Mouse (Mus musculus) limb, embryonic 14.5 days (tissue): ENCODE measurements around the gene Brwd1. TPM values are rescaled to one million over a fixed set of nuclear protein-coding genes. Genes with fewer than 3 reads are reported as not detected.

Experiments
- ATAC-seq: fragments of 200-750 bp; cut with Nextera tagmentation; 2 replicates; pipeline ENCODE4 v1.8.0; 2017; ENCODE audit warnings: low read depth, moderate number of reproducible peaks, moderate TSS enrichment; ENCODE audit not compliant: low FRiP score
- DNase-seq: peaks from one replicate; pipeline ENCODE4 v3.0.0-alpha.2; 2015; ENCODE audit warnings: low spot score
- H3K27ac ChIP-seq: fragments of 300-500 bp; sonication (generic); replicated peaks from 2 replicates; pipeline ENCODE4 v1.5.1; 2014; ENCODE audit warnings: low read depth, mild to moderate bottlenecking, low read length, moderate library complexity, mixed read lengths
- H3K27me3 ChIP-seq: fragments of 300-500 bp; sonication (generic); 2 replicates; pipeline ENCODE4 v1.6.1; 2014; ENCODE audit warnings: low read length, mixed read lengths; ENCODE audit not compliant: control insufficient read depth, insufficient read depth
- H3K36me3 ChIP-seq: fragments of 300-500 bp; sonication (generic); 2 replicates; pipeline ENCODE4 v1.6.1; 2014; ENCODE audit warnings: mild to moderate bottlenecking, low read length, moderate library complexity, mixed read lengths; ENCODE audit not compliant: control insufficient read depth, insufficient read depth
- H3K4me1 ChIP-seq: fragments of 300-500 bp; sonication (generic); 2 replicates; pipeline ENCODE4 v1.6.1; 2014; ENCODE audit warnings: antibody characterized with exemption, low read length, mixed read lengths; ENCODE audit not compliant: control insufficient read depth, insufficient read depth
- H3K4me2 ChIP-seq: fragments of 300-500 bp; sonication (generic); replicated peaks from 2 replicates; pipeline ENCODE4 v1.6.1; 2014; ENCODE audit warnings: low read depth, mild to moderate bottlenecking, low read length, moderate library complexity; ENCODE audit not compliant: severe bottlenecking
- H3K4me3 ChIP-seq: fragments of 300-500 bp; sonication (generic); replicated peaks from 2 replicates; pipeline ENCODE4 v1.5.1; 2014; ENCODE audit warnings: low read length
- H3K9ac ChIP-seq: fragments of 300-500 bp; sonication (generic); 2 replicates; pipeline ENCODE4 v1.6.1; 2014; ENCODE audit warnings: mild to moderate bottlenecking, low read depth, low read length, moderate library complexity; ENCODE audit not compliant: severe bottlenecking
- H3K9me3 ChIP-seq: fragments of 300-500 bp; sonication (generic); 2 replicates; pipeline ENCODE4 v1.6.1; 2016; ENCODE audit warnings: low read length; ENCODE audit not compliant: control insufficient read depth
- POLR2A ChIP-seq: fragments of 200-500 bp; IDR thresholded peaks from 2 replicates; pipeline ENCODE4 v1.8.0; 2012; ENCODE audit warnings: inconsistent platforms, mild to moderate bottlenecking, moderate library complexity, borderline replicate concordance; ENCODE audit not compliant: insufficient read depth, insufficient read length; ENCODE audit errors: extremely low read depth
- WGBS: fragments of 180-500 bp; shearing (Covaris S2); extraction: QIAGEN DNeasy Blood & Tissue Kit; methylation state at CpG from one replicate; pipeline ENCODE4 v1.1.7; 2014; 5-methylcytosine and 5-hydroxymethylcytosine counted together
- microRNA-seq: library from miRNA; unstranded; fragments of <30 nt; microRNA quantifications from one replicate; pipeline ENCODE4, GENCODE M21; 2016
- polyA plus RNA-seq, 2 experiments: library from polyadenylated mRNA; depleted of rRNA in 1 of 2; stranded (reverse) in 1 of 2; unstranded in 1 of 2; fragments of >200 nt; fragmentation: Nextera tagmentation in 1 of 2; extraction: Ambion mirVana in 1 of 2; gene quantifications; 2 replicates each; pipeline versions ENCODE4 v1.2.1 to v1.2.3; 2012 to 2014

The Brwd1 gene
- polyA plus RNA-seq, 2 experiments: 73.5 to 107 TPM

DNA sequence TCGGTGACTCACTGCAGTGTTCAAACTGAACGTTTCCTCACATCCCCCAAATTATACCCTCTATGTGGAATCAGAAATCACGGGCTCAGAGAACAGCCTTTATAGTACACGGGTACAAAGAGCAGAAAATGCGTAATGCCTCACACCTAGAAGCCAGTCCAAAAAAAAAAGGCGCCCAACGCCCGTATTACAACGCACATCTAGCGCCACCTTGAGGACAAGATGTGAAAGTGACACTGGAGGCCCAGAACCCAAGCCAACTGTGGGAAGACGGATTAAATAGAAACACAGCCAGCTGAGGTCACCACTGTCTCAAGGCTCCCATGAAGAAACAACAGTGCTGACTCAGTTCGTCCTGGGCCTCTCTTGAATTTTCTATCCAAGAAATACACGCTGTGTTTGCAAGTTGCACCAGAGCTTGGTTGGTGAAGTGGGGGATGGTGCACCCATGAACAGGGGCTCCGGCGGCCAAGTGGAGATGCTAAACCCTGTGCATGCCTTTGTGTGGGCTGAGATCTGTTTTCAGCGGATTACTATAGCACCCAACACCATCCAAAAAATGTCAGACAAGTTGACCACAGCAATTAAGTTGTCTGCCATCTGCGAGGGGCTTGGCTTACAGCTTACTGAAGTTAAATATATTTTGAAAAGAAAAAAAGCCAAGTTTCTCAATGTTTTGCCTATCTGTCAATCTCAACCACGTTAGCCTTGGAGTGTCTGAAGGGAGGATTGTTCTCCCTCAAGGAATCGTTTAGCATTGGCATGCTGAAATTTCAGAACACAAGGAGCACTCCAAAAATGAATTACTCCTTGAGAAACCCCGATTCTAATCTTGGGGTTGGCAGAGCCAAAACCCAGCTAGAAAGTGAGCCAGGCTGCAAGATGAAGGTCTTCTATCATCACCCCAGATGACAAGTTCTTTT lies 136.7 kb downstream of the Brwd1 start:
- WGBS: 20% methylated on average over 20 of the region's 20 CpGs
- no peak for TF ChIP-seq POLR2A
- DNase-seq: peak; percentile 86
- Histone ChIP-seq H3K4me3 (no peak overlapping the region), H3K4me1 (peaks cover 18% of the 10 kb centered on the region), H3K9ac (no peak overlapping the region), H3K27me3 (no peaks in the 10 kb centered on the region), H3K27ac (peak overlapping the region; percentile 65; the same call in 1 of the 2 replicates), H3K36me3 (no peaks in the 10 kb centered on the region), H3K9me3 (no peaks in the 10 kb centered on the region), H3K4me2 (peak overlapping the region; percentile 16; the same call in 1 of the 2 replicates)
- peak; percentile 87 for ATAC-seq

DNA sequence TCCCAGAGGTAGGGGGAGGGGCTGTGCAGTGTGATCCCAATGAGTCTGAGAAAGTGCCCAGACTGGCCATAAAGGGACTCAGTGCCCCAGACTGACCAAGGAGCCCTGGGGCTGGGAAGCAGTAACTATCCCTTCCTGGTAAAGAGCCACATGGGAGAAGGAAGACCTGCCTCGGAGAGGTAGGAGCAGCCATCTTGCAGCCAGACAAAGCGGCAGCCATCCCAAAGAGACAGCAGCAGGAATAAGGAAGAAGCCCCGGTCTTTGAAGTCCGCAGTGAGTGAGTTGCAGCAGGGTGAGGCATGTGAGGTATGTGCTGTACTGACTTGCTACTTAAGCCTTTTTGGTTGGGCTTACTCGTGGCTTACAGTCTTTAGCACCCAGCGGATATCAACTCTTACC lies 139.1 kb downstream of the Brwd1 start:
- Histone ChIP-seq H3K4me1 (peaks cover 18% of the 10 kb centered on the region), H3K27me3 (no peaks in the 10 kb centered on the region), H3K4me2 (no peak overlapping the region), H3K27ac (no peak overlapping the region), H3K36me3 (no peaks in the 10 kb centered on the region), H3K9me3 (no peaks in the 10 kb centered on the region), H3K9ac (no peak overlapping the region), H3K4me3 (no peak overlapping the region)
- ATAC-seq (no peak), DNase-seq (no peak)
- no peak for TF ChIP-seq POLR2A
- WGBS: 76% methylated on average over 6 of the region's 6 CpGs

Small RNAs within 50 kb of the gene (microRNA-seq; reads per million reads assigned to microRNA genes)
- gene Gm27833: not detected

Other genes starting within 250 kb of the Brwd1 start
- gene Psmg1, start 91.6 kb downstream of the Brwd1 start, polyA plus RNA-seq (2012; rRNA removed): 63.2 and 70.6 TPM in 2 replicates
- 84.5 and 88.5 TPM in 2 replicates for gene Psmg1, start 91.6 kb downstream of the Brwd1 start, polyA plus RNA-seq (2014; fragmentation: Nextera tagmentation; extraction: Ambion mirVana)
- gene Hmgn1, start 45.2 kb upstream of the Brwd1 start, polyA plus RNA-seq (2012; rRNA removed): 283 and 371 TPM in 2 replicates
- gene Hmgn1, start 45.2 kb upstream of the Brwd1 start, polyA plus RNA-seq (2014; fragmentation: Nextera tagmentation; extraction: Ambion mirVana): 661 and 673 TPM in 2 replicates
- 54.7 and 58.6 TPM in 2 replicates for gene Wrb, start 62.9 kb upstream of the Brwd1 start, polyA plus RNA-seq (2012; rRNA removed)
- gene Wrb, start 62.9 kb upstream of the Brwd1 start, polyA plus RNA-seq (2014; fragmentation: Nextera tagmentation; extraction: Ambion mirVana): 52.9 and 53.9 TPM in 2 replicates
- gene Lca5l, start 109.7 kb upstream of the Brwd1 start, polyA plus RNA-seq (2012; rRNA removed): 1.2 and 1.4 TPM in 2 replicates
- gene Lca5l, start 109.7 kb upstream of the Brwd1 start, polyA plus RNA-seq (2014; fragmentation: Nextera tagmentation; extraction: Ambion mirVana): 1.7 TPM in 2 replicates
- gene Sh3bgr, start 117.9 kb upstream of the Brwd1 start, polyA plus RNA-seq (2012; rRNA removed): 9.2 and 14.9 TPM in 2 replicates
- 7.7 and 13.0 TPM in 2 replicates for gene Sh3bgr, start 117.9 kb upstream of the Brwd1 start, polyA plus RNA-seq (2014; fragmentation: Nextera tagmentation; extraction: Ambion mirVana)
- gene B3galt5, start 153.3 kb upstream of the Brwd1 start, polyA plus RNA-seq (2012; rRNA removed): 0.28 and 0.38 TPM in 2 replicates
- 0.21 and 0.23 TPM in 2 replicates for gene B3galt5, start 153.3 kb upstream of the Brwd1 start, polyA plus RNA-seq (2014; fragmentation: Nextera tagmentation; extraction: Ambion mirVana)